Comparison of ENCODE assay signal across 10 mouse cellular contexts in the genomic region with DNA sequence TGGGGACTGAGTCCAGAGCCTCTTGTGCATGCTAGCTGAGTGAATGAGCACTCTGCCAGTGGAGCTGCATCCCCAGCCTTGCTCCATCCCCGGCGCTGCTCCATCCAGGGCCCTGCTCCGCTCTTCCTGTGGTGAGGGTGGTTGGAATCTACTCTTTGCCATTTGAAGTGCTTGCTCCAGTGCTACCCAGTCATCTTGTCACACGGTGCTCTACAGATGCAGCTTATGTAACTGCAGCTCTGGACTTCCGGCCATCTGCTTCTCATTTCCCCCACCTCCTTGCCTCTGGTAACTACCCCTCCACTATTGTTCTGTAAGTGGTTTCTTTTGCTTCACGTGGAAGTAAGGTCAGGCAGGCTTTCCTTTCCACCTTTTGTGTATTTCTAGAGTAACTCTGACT. TPM values are rescaled to one million over a fixed set of nuclear protein-coding genes. Genes with fewer than 3 reads are reported as not detected.
DNase-seq lines count a peak whose midpoint lies in the region; ATAC-seq lines count a peak whose summit lies in the region.
"Had no signal": no experiment of that assay in that cellular context is flagged by ENCODE, and none has a peak within 500 bp of the region (broad histone marks: within the 10 kb centered on the region; RNA-seq: fewer than 3 reads in every experiment).

No protein-coding gene starts in this region.

- no peaks in the 10 kb centered on the region for H3K9me3 ChIP-seq in embryonic facial prominence, embryonic 14.5 days (ENCODE audit: control insufficient read depth, low read length)
- H3K9me3 ChIP-seq: heart, embryonic 15.5 days; liver, embryonic 13.5 days had no signal

- H3K36me3 ChIP-seq in embryonic facial prominence, embryonic 14.5 days (ENCODE audit: control insufficient read depth, insufficient read depth, low read length), result no peaks in the 10 kb centered on the region
- H3K36me3 ChIP-seq: heart, embryonic 15.5 days; liver, embryonic 13.5 days had no signal

- peak; percentile 22 for DNase-seq in kidney, postnatal 10 days
- no peak for DNase-seq in kidney, postnatal 36 days
- DNase-seq in brain, adult 2 months (ENCODE audit: low read depth, low spot score), result peak; percentile 45
- peak; percentile 35 for DNase-seq in embryonic facial prominence, embryonic 14.5 days (ENCODE audit: low spot score)
- no peak for DNase-seq in left cerebral cortex, adult 8-10 months (ENCODE audit: low spot score in 2 of 2)
- no peak for DNase-seq in right cerebral cortex, adult 18-20 months
- DNase-seq: liver, embryonic 13.5 days had no signal

- ATAC-seq in embryonic facial prominence, embryonic 14.5 days (ENCODE audit: low read depth), result no peak
- peak; percentile 92 for ATAC-seq in megakaryocyte progenitor cell, adult 5-6 weeks (replicated peaks; ENCODE audit: poor library complexity)
- ATAC-seq in frontal cortex, adult (ENCODE audit: low TSS enrichment), result no peak

- H3K4me1 ChIP-seq in embryonic facial prominence, embryonic 14.5 days (ENCODE audit: control insufficient read depth, insufficient read depth, low read length), result peaks cover 4% of the 10 kb centered on the region; the same call in 1 of the 2 replicates

- WGBS in embryonic facial prominence, embryonic 14.5 days, result 34% methylated on average over 6 of the region's 6 CpGs

- no peak overlapping the region for H3K4me3 ChIP-seq in embryonic facial prominence, embryonic 14.5 days (ENCODE audit: low read depth, low read length)
- H3K4me3 ChIP-seq: heart, embryonic 15.5 days; liver, embryonic 13.5 days had no signal

- H3K27me3 ChIP-seq in embryonic facial prominence, embryonic 14.5 days (replicated peaks; ENCODE audit: control insufficient read depth, insufficient read depth, low read length), result no peaks in the 10 kb centered on the region
- H3K27me3 ChIP-seq: heart, embryonic 15.5 days; liver, embryonic 13.5 days had no signal

- 0 out of 2 replicates have a peak overlapping the region, but pooled peaks have one; percentile 24 for H3K27ac ChIP-seq in embryonic facial prominence, embryonic 14.5 days (replicated peaks; ENCODE audit: low read depth, low read length)
- H3K27ac ChIP-seq: heart, embryonic 15.5 days; liver, embryonic 13.5 days had no signal

- no peak overlapping the region for H3K4me2 ChIP-seq in embryonic facial prominence, embryonic 14.5 days (ENCODE audit: low read depth, low read length)
- H3K4me2 ChIP-seq: heart, embryonic 15.5 days; liver, embryonic 13.5 days had no signal

- H3K9ac ChIP-seq in embryonic facial prominence, embryonic 14.5 days (ENCODE audit: low read depth, low read length), result no peak overlapping the region
- H3K9ac ChIP-seq: heart, embryonic 15.5 days; liver, embryonic 13.5 days had no signal

RNA-seq across cellular contexts. Expression of a gene that starts 3.7 kb away (rescaled TPM):
- polyA plus RNA-seq in embryonic facial prominence, embryonic 14.5 days (2014; fragmentation: Nextera tagmentation; extraction: Ambion mirVana), result not detected in 2 replicates
- total RNA-seq in megakaryocyte progenitor cell, adult 5-6 weeks (2015), result not detected in 2 replicates
- not detected in 2 replicates for total RNA-seq in megakaryocyte progenitor cell, adult 5-6 weeks (2017)
- under 1 TPM; 0.48 to 0.78 (median 0.53) TPM for total RNA-seq in left cerebral cortex, adult 8-10 months (2022)
- polyA plus RNA-seq: liver, embryonic 13.5 days had no signal

RNA-seq across cellular contexts. Expression of a gene that starts 5.4 kb away (rescaled TPM):
- 9.7 and 10.0 TPM in 2 replicates for polyA plus RNA-seq in embryonic facial prominence, embryonic 14.5 days (2014; fragmentation: Nextera tagmentation; extraction: Ambion mirVana)
- 6.6 and 8.6 TPM in 2 replicates for total RNA-seq in megakaryocyte progenitor cell, adult 5-6 weeks (2015)
- 5.3 and 8.0 TPM in 2 replicates for total RNA-seq in megakaryocyte progenitor cell, adult 5-6 weeks (2017)
- total RNA-seq in left cerebral cortex, adult 8-10 months (2022), result 10 to 100 TPM; 25.0 to 29.6 (median 27.8) TPM

Comparison
In these comparisons a context has a peak if more than half of its experiments do, and no peak if none do; other contexts are left out.
1. DNase-seq: peak in kidney, postnatal 10 days (single experiment), brain, adult 2 months (single experiment) and embryonic facial prominence, embryonic 14.5 days (single experiment); none in kidney, postnatal 36 days (0 of 2), left cerebral cortex, adult 8-10 months (0 of 2) and right cerebral cortex, adult 18-20 months (single experiment).